Mouse (Mus musculus) bone marrow macrophage, adult 2 months (primary cell): ENCODE measurements around the gene Ttc24.

Source experiments
- CTCF ChIP-seq: IDR thresholded peaks from 2 replicates; pipeline ENCODE4 v1.5.1; 2012; ENCODE audit warnings: low read depth, mild to moderate bottlenecking, low read length, moderate library complexity
- POLR2A ChIP-seq: IDR thresholded peaks from 2 replicates; pipeline ENCODE4 v1.6.1; 2012; ENCODE audit warnings: mild to moderate bottlenecking, low read depth, low read length, borderline replicate concordance

DNA sequence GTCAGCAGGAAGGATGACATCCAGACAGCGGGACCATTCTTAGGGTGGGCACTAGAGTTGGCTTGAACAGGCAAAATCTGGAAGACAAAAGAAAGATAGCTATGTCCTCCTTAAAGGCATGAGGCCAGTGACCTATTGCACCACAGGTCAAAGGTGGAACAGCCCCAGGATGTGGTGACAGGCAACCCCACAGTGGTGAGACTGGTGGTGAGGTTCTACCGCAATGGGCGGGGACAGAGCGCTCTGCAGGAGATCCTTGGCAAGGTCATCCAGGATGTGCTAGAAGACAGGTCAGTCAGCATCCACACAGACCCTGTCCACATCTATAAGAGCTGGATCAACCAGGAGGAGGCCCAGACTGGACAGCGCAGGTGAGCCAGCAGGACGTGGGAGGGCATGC is 31.0 kb upstream of the Ttc24 start:
- TF ChIP-seq POLR2A, result no peak
- no peak for TF ChIP-seq CTCF
